Mouse (Mus musculus) ES-E14 (cell line): ENCODE measurements around the gene Wfdc3. TPM values are rescaled to one million over a fixed set of nuclear protein-coding genes. Genes with fewer than 3 reads are reported as not detected.

ENCODE experiments used
- DNase-seq: peaks from one replicate; pipeline ENCODE4 v3.0.0-alpha.2; 2013; ENCODE audit warnings: low read depth, low spot score
- H3K27ac ChIP-seq: 2 replicates; pipeline ENCODE4 v1.5.1; 2012; ENCODE audit warnings: low read depth, mild to moderate bottlenecking, low read length, moderate library complexity, mixed read lengths; ENCODE audit not compliant: poor library complexity, insufficient read depth, severe bottlenecking
- H3K36me3 ChIP-seq: 2 replicates; pipeline ENCODE4 v1.6.1; 2012; ENCODE audit warnings: mild to moderate bottlenecking, low read length, moderate library complexity, mixed read lengths; ENCODE audit not compliant: control insufficient read depth, poor library complexity, insufficient read depth, severe bottlenecking
- H3K4me1 ChIP-seq, 2 experiments: fragments of 150-350 bp in 1 of 2; sonication (generic) in 1 of 2; 2 replicates each; pipeline ENCODE4 v1.6.1; 2012; ENCODE audit warnings: low read length in 2 of 2, mild to moderate bottlenecking in 1 of 2, mixed read lengths in 1 of 2; ENCODE audit not compliant: control insufficient read depth in 2 of 2, insufficient read depth in 2 of 2, poor library complexity in 1 of 2
- H3K4me3 ChIP-seq, 2 experiments: fragments of 150-350 bp in 1 of 2; sonication (generic) in 1 of 2; 2 replicates each; pipeline ENCODE4 v1.5.1; 2012; ENCODE audit warnings: low read length in 2 of 2, low read depth in 1 of 2, mild to moderate bottlenecking in 1 of 2, mixed read lengths in 1 of 2; ENCODE audit not compliant: insufficient read depth in 1 of 2, poor library complexity in 1 of 2, severe bottlenecking in 1 of 2
- H3K9ac ChIP-seq: 2 replicates; pipeline ENCODE4 v1.6.1; 2012; ENCODE audit warnings: low read depth, mild to moderate bottlenecking, low read length, mixed read lengths; ENCODE audit not compliant: poor library complexity, insufficient read depth, severe bottlenecking
- H3K9me3 ChIP-seq: fragments of 150-350 bp; sonication (generic); 2 replicates; pipeline ENCODE4 v1.6.1; 2012; ENCODE audit warnings: low read depth, mild to moderate bottlenecking, low read length; ENCODE audit not compliant: control insufficient read depth, insufficient read depth
- CHD2 ChIP-seq: IDR thresholded peaks from 2 replicates; pipeline ENCODE4 v1.6.1; 2014; ENCODE audit warnings: mild to moderate bottlenecking, low read depth, low read length, inconsistent platforms
- HCFC1 ChIP-seq: IDR thresholded peaks from 2 replicates; pipeline ENCODE4 v1.6.1; 2012; ENCODE audit warnings: low read length, inconsistent platforms, borderline replicate concordance; ENCODE audit not compliant: insufficient read depth
- MAFK ChIP-seq: IDR thresholded peaks from 2 replicates; pipeline ENCODE4 v1.6.1; 2014; ENCODE audit warnings: mild to moderate bottlenecking, low read depth, low read length, inconsistent platforms; ENCODE audit not compliant: insufficient read depth
- ZC3H11A ChIP-seq: IDR thresholded peaks from 2 replicates; pipeline ENCODE4 v1.6.1; 2012; ENCODE audit warnings: low read depth, mild to moderate bottlenecking, inconsistent platforms, low read length, borderline replicate concordance
- ZNF384 ChIP-seq: IDR thresholded peaks from 2 replicates; pipeline ENCODE4 v1.6.1; 2012; ENCODE audit warnings: low read depth, low read length, inconsistent platforms
- in situ Hi-C, 2 experiments: fragments of 600-800 bp; cut with MboI; formaldehyde crosslinking; loops; one replicate each; pipeline ENCODE4 v1.15.1; 2025; ENCODE audit warnings: low sequenced_read_pairs in 2 of 2, inconsistent platforms in 1 of 2; ENCODE audit not compliant: unreplicated experiment in 2 of 2
- total RNA-seq: library from RNA; depleted of rRNA; stranded (reverse); fragments of 300-350 nt; gene quantifications from 2 replicates; pipeline ENCODE4 v1.2.3, GENCODE M21; 2012

The Wfdc3 gene
- total RNA-seq, 1 experiment: 0.18 TPM

- in situ Hi-C loops: no loop called here
- Histone ChIP-seq H3K4me1 (peaks cover 0 to 10% of the 10 kb centered on the region in 2 experiments; a peak in 2 of 4 replicates), H3K4me3 (no peak overlapping the region), H3K9ac (no peak overlapping the region), H3K27ac (no peak overlapping the region), H3K9me3 (no peaks in the 10 kb centered on the region), H3K36me3 (no peaks in the 10 kb centered on the region)
- TF ChIP-seq CHD2 (no peak), HCFC1 (no peak), ZNF384 (no peak), MAFK (no peak), ZC3H11A (no peak)
- DNase-seq: no peak
These were observed 33.1 kb upstream of the Wfdc3 start for GRCm38 (mm10) chr2:164778809-164779208.

- no peaks in the 10 kb centered on the region for H3K9me3 ChIP-seq
- DNase-seq: no peak
- no peak overlapping the region for H3K9ac ChIP-seq
- no peak overlapping the region for H3K4me3 ChIP-seq
- peaks cover 3% of the 10 kb centered on the region for H3K36me3 ChIP-seq
- H3K4me1 ChIP-seq: peaks cover 0 to 10% of the 10 kb centered on the region in 2 experiments; a peak in 2 of 4 replicates
- in situ Hi-C loops: no loop called here
- H3K27ac ChIP-seq: no peak overlapping the region
- TF ChIP-seq CHD2: no peak
- TF ChIP-seq MAFK: no peak
- no peak for TF ChIP-seq ZNF384
- TF ChIP-seq HCFC1: no peak
- no peak for TF ChIP-seq ZC3H11A
These were observed 32.2 kb upstream of the Wfdc3 start for GRCm38 (mm10) chr2:164778015-164778287.

- TF ChIP-seq ZC3H11A: no peak
- no peak for TF ChIP-seq ZNF384
- no peak for TF ChIP-seq HCFC1
- no peak for TF ChIP-seq MAFK
- TF ChIP-seq CHD2: no peak
- in situ Hi-C loops: no loop called here
- Histone ChIP-seq H3K36me3 (peaks cover 6% of the 10 kb centered on the region), H3K9ac (no peak overlapping the region), H3K27ac (no peak overlapping the region), H3K4me1 (peaks cover 0 to 10% of the 10 kb centered on the region in 2 experiments; a peak in 2 of 4 replicates), H3K4me3 (peak overlapping the region in 1 of 2 experiments; percentile 40; a peak in 1 of 4 replicates), H3K9me3 (no peaks in the 10 kb centered on the region)
- no peak for DNase-seq
These were observed 31.7 kb upstream of the Wfdc3 start for GRCm38 (mm10) chr2:164777246-164778014.

GRCm38 (mm10) chr2:164776801-164777200, 31.1 kb upstream of the Wfdc3 start:
- no peak for TF ChIP-seq CHD2
- no peak for TF ChIP-seq HCFC1
- no peak for TF ChIP-seq MAFK
- TF ChIP-seq ZC3H11A: no peak
- no peak for TF ChIP-seq ZNF384
- no peak overlapping the region for H3K9ac ChIP-seq
- in situ Hi-C loops: no loop called here
- H3K4me1 ChIP-seq: peaks cover 0 to 13% of the 10 kb centered on the region in 2 experiments; a peak in 2 of 4 replicates
- H3K36me3 ChIP-seq: peaks cover 12% of the 10 kb centered on the region
- no peak for DNase-seq
- no peak overlapping the region for H3K27ac ChIP-seq
- no peaks in the 10 kb centered on the region for H3K9me3 ChIP-seq
- H3K4me3 ChIP-seq: peak overlapping the region; percentile 11 to 40; a peak in 2 of 4 replicates
